Mouse (Mus musculus): ENCODE results near the gene Tnip2. TPM values are rescaled to one million over a fixed set of nuclear protein-coding genes. Genes with fewer than 3 reads are reported as not detected.
A peak's percentile ranks its signal among the peaks of the same experiment; 100 is the strongest.

Tnip2 gene
- total RNA-seq, 1 experiment, result 17.0 TPM

DNA sequence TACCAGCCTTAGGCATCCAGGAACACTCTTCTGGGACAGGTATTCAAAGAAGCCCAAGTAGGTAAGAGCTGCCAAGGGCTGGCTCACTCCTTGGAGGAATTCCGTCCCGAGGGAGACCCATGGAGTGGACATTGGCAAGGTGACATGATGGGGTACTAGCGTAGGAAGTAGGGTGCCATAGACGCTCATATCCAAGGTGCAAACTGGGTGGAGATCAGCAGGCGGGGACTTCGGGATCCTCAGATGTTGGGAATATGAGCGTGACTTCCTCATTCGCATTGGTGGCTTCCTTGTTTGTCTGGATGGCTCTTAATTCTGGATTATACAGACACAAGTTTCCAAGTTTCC lies 35.3 kb upstream of the Tnip2 start:
- no peak for TF ChIP-seq CHD2 (IDR thresholded peaks at IDR 0.05; ENCODE audit: low read depth, low read length)
- no peak for TF ChIP-seq ZC3H11A (IDR thresholded peaks at IDR 0.05; ENCODE audit: borderline replicate concordance, low read depth, low read length)
- TF ChIP-seq MAFK (IDR thresholded peaks at IDR 0.05; ENCODE audit: insufficient read depth, low read depth, low read length), result no peak
- no peak for TF ChIP-seq HCFC1 (IDR thresholded peaks at IDR 0.05; ENCODE audit: borderline replicate concordance, insufficient read depth, low read length)
- TF ChIP-seq ZNF384 (IDR thresholded peaks at IDR 0.05; ENCODE audit: low read depth, low read length), result no peak
- in situ Hi-C loops (cut with MboI; ENCODE audit: low sequenced_read_pairs in 2 of 2, unreplicated experiment in 2 of 2), result no loop called here
- Histone ChIP-seq H3K9ac (ENCODE audit: insufficient read depth, low read depth, low read length, poor library complexity, severe bottlenecking) (no peak overlapping the region), H3K27ac (ENCODE audit: insufficient read depth, low read depth, low read length, poor library complexity, severe bottlenecking) (no peak overlapping the region), H3K9me3 (ENCODE audit: control insufficient read depth, insufficient read depth, low read depth, low read length) (no peaks in the 10 kb centered on the region), H3K4me1 (ENCODE audit: control insufficient read depth in 2 of 2, insufficient read depth in 2 of 2, low read length in 2 of 2, poor library complexity in 1 of 2) (peaks cover 0 to 5% of the 10 kb centered on the region in 2 experiments; a peak in 2 of 4 replicates), H3K4me3 (ENCODE audit: insufficient read depth in 1 of 2, low read depth in 1 of 2, low read length in 2 of 2, poor library complexity in 1 of 2, severe bottlenecking in 1 of 2) (peak overlapping the region; percentile 68 to 85), H3K36me3 (ENCODE audit: control insufficient read depth, insufficient read depth, low read length, poor library complexity, severe bottlenecking) (no peaks in the 10 kb centered on the region; the same call in 1 of the 2 replicates)
- no peak for DNase-seq (ENCODE audit: low read depth, low spot score)

DNA sequence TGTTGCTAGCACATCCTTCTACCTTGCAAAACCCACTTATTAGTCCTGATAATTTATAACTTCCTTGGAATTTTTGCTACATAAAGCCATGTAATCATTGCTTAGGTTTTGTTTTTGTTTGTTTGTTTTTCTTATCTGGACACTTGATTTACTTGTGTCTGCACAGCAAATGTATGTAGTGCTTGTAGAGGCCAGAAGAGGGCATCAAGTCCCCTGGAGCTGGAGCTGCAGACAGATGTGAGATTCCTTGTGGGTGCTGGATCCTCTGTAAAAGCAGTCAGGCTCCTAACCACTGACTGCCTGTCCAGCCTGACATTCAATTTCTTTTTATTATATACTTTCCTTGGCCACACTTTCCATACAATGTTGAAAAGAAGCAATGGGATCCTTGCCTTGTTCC lies 33.6 kb upstream of the Tnip2 start:
- Histone ChIP-seq H3K4me1 (ENCODE audit: control insufficient read depth in 2 of 2, insufficient read depth in 2 of 2, low read length in 2 of 2, poor library complexity in 1 of 2) (peaks cover 0 to 5% of the 10 kb centered on the region in 2 experiments; a peak in 2 of 4 replicates), H3K36me3 (ENCODE audit: control insufficient read depth, insufficient read depth, low read length, poor library complexity, severe bottlenecking) (no peaks in the 10 kb centered on the region; the same call in 1 of the 2 replicates), H3K27ac (ENCODE audit: insufficient read depth, low read depth, low read length, poor library complexity, severe bottlenecking) (no peak overlapping the region), H3K4me3 (ENCODE audit: insufficient read depth in 1 of 2, low read depth in 1 of 2, low read length in 2 of 2, poor library complexity in 1 of 2, severe bottlenecking in 1 of 2) (no peak overlapping the region), H3K9ac (ENCODE audit: insufficient read depth, low read depth, low read length, poor library complexity, severe bottlenecking) (no peak overlapping the region), H3K9me3 (ENCODE audit: control insufficient read depth, insufficient read depth, low read depth, low read length) (no peaks in the 10 kb centered on the region)
- TF ChIP-seq HCFC1 (IDR thresholded peaks at IDR 0.05; ENCODE audit: borderline replicate concordance, insufficient read depth, low read length), result no peak
- TF ChIP-seq ZC3H11A (IDR thresholded peaks at IDR 0.05; ENCODE audit: borderline replicate concordance, low read depth, low read length), result peak; percentile 59; the same call in 1 of the 2 replicates
- no peak for DNase-seq (ENCODE audit: low read depth, low spot score)
- in situ Hi-C loops (cut with MboI; ENCODE audit: low sequenced_read_pairs in 2 of 2, unreplicated experiment in 2 of 2), result no loop called here

DNA sequence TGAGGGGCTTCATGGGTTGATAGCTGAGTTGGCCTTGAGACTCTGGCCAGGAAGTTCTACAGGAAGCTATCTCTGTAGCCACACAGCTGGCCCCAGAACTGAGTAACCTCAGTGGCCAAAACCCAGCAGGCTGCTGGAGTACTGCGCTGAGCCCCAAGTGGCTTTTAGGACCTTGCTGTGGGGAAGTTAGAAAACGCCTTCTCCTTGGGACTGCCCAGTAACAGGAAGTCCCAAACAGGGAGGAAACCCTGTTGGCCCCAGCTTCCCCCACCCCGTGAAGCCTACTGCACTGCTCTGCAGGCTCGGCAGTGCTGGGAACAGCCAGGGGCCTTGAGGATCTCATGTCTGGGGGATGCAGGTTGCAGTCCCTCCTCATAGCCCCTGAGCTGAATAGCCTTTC lies 29.3 kb upstream of the Tnip2 start:
- in situ Hi-C loops (cut with MboI; ENCODE audit: low sequenced_read_pairs in 2 of 2, unreplicated experiment in 2 of 2), result no loop called here
- H3K9me3 ChIP-seq (ENCODE audit: control insufficient read depth, insufficient read depth, low read depth, low read length), result no peaks in the 10 kb centered on the region
- H3K4me1 ChIP-seq (ENCODE audit: control insufficient read depth in 2 of 2, insufficient read depth in 2 of 2, low read length in 2 of 2, poor library complexity in 1 of 2), result peaks cover 0 to 2% of the 10 kb centered on the region in 2 experiments; a peak in 1 of 4 replicates
- H3K9ac ChIP-seq (ENCODE audit: insufficient read depth, low read depth, low read length, poor library complexity, severe bottlenecking), result no peak overlapping the region
- TF ChIP-seq ZNF384 (IDR thresholded peaks at IDR 0.05; ENCODE audit: low read depth, low read length) (no peak), MAFK (IDR thresholded peaks at IDR 0.05; ENCODE audit: insufficient read depth, low read depth, low read length) (no peak), CHD2 (IDR thresholded peaks at IDR 0.05; ENCODE audit: low read depth, low read length) (no peak), HCFC1 (IDR thresholded peaks at IDR 0.05; ENCODE audit: borderline replicate concordance, insufficient read depth, low read length) (no peak), ZC3H11A (IDR thresholded peaks at IDR 0.05; ENCODE audit: borderline replicate concordance, low read depth, low read length) (no peak)
- no peaks in the 10 kb centered on the region for H3K36me3 ChIP-seq (ENCODE audit: control insufficient read depth, insufficient read depth, low read length, poor library complexity, severe bottlenecking)
- H3K27ac ChIP-seq (ENCODE audit: insufficient read depth, low read depth, low read length, poor library complexity, severe bottlenecking), result no peak overlapping the region
- no peak overlapping the region for H3K4me3 ChIP-seq (ENCODE audit: insufficient read depth in 1 of 2, low read depth in 1 of 2, low read length in 2 of 2, poor library complexity in 1 of 2, severe bottlenecking in 1 of 2)
- DNase-seq (ENCODE audit: low read depth, low spot score), result no peak

DNA sequence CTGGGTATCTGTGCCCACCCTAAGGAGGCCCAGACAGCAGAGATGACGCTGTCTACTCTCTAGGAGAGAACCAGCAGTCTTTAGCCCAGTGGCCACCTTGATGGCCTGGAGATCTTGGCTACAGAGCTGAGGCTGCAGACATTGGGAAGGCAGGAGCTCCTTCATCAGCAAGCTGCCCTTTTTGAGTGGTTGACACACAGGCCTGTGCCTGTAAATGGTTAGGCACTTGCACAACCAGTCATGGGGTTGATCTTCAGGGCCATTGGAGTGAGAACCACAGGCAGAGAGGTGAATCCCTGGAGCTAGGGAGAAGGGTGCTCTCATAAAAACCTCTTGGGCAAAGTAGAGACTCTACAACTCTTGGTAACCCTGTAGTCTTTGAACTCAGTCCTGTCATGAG lies 28.4 kb upstream of the Tnip2 start:
- Histone ChIP-seq H3K9me3 (ENCODE audit: control insufficient read depth, insufficient read depth, low read depth, low read length) (no peaks in the 10 kb centered on the region), H3K36me3 (ENCODE audit: control insufficient read depth, insufficient read depth, low read length, poor library complexity, severe bottlenecking) (no peaks in the 10 kb centered on the region), H3K27ac (ENCODE audit: insufficient read depth, low read depth, low read length, poor library complexity, severe bottlenecking) (no peak overlapping the region), H3K9ac (ENCODE audit: insufficient read depth, low read depth, low read length, poor library complexity, severe bottlenecking) (no peak overlapping the region), H3K4me1 (ENCODE audit: control insufficient read depth in 2 of 2, insufficient read depth in 2 of 2, low read length in 2 of 2, poor library complexity in 1 of 2) (peaks cover 0 to 2% of the 10 kb centered on the region in 2 experiments; a peak in 1 of 4 replicates), H3K4me3 (ENCODE audit: insufficient read depth in 1 of 2, low read depth in 1 of 2, low read length in 2 of 2, poor library complexity in 1 of 2, severe bottlenecking in 1 of 2) (no peak overlapping the region)
- TF ChIP-seq MAFK (IDR thresholded peaks at IDR 0.05; ENCODE audit: insufficient read depth, low read depth, low read length) (no peak), ZC3H11A (IDR thresholded peaks at IDR 0.05; ENCODE audit: borderline replicate concordance, low read depth, low read length) (no peak), HCFC1 (IDR thresholded peaks at IDR 0.05; ENCODE audit: borderline replicate concordance, insufficient read depth, low read length) (no peak), CHD2 (IDR thresholded peaks at IDR 0.05; ENCODE audit: low read depth, low read length) (no peak), ZNF384 (IDR thresholded peaks at IDR 0.05; ENCODE audit: low read depth, low read length) (no peak)
- DNase-seq (ENCODE audit: low read depth, low spot score), result no peak
- in situ Hi-C loops (cut with MboI; ENCODE audit: low sequenced_read_pairs in 2 of 2, unreplicated experiment in 2 of 2), result no loop called here

DNA sequence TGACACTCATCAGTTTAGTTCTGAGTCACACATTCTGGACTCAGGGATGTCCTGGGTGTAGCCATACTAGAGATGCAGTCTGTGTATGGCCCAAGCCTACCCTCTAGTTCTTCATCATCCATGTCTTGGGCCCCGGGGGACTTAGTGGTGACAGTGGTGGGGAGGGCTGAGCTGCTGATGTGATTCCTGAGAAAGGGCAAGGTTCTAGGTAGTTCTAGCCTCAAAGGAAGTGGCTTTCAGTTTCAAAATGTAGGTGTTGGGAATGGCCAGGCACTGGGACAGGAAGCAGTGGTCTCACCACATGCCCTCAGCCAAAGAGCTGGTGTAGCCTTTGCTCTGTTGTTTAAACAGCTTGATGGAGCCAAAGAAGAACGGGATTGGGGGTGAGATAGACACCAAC lies 25.3 kb upstream of the Tnip2 start:
- Histone ChIP-seq H3K9ac (ENCODE audit: insufficient read depth, low read depth, low read length, poor library complexity, severe bottlenecking) (no peak overlapping the region), H3K4me3 (ENCODE audit: insufficient read depth in 1 of 2, low read depth in 1 of 2, low read length in 2 of 2, poor library complexity in 1 of 2, severe bottlenecking in 1 of 2) (no peak overlapping the region), H3K9me3 (ENCODE audit: control insufficient read depth, insufficient read depth, low read depth, low read length) (no peaks in the 10 kb centered on the region), H3K27ac (ENCODE audit: insufficient read depth, low read depth, low read length, poor library complexity, severe bottlenecking) (no peak overlapping the region), H3K36me3 (ENCODE audit: control insufficient read depth, insufficient read depth, low read length, poor library complexity, severe bottlenecking) (no peaks in the 10 kb centered on the region), H3K4me1 (ENCODE audit: control insufficient read depth in 2 of 2, insufficient read depth in 2 of 2, low read length in 2 of 2, poor library complexity in 1 of 2) (peaks cover 0 to 2% of the 10 kb centered on the region in 2 experiments; a peak in 1 of 4 replicates)
- no peak for TF ChIP-seq ZNF384 (IDR thresholded peaks at IDR 0.05; ENCODE audit: low read depth, low read length)
- TF ChIP-seq MAFK (IDR thresholded peaks at IDR 0.05; ENCODE audit: insufficient read depth, low read depth, low read length), result no peak
- no peak for TF ChIP-seq CHD2 (IDR thresholded peaks at IDR 0.05; ENCODE audit: low read depth, low read length)
- no peak for TF ChIP-seq HCFC1 (IDR thresholded peaks at IDR 0.05; ENCODE audit: borderline replicate concordance, insufficient read depth, low read length)
- no peak for TF ChIP-seq ZC3H11A (IDR thresholded peaks at IDR 0.05; ENCODE audit: borderline replicate concordance, low read depth, low read length)
- in situ Hi-C loops (cut with MboI; ENCODE audit: low sequenced_read_pairs in 2 of 2, unreplicated experiment in 2 of 2), result no loop called here
- DNase-seq (ENCODE audit: low read depth, low spot score), result no peak

All from ES-E14 (cell line).